Mouse (Mus musculus) mouse embryonic stem cell (cell line): ENCODE results near the gene Ppox.
"Not testable (repeated sequence)": the region's sequence is repeated elsewhere in the genome, so short reads cannot be mapped to it uniquely, and the experiment has no call there.

Experiments
- in situ Hi-C, 2 experiments: fragments of 300-500 bp; cut with MboI; formaldehyde crosslinking; loops; 1 replicate in 1 of 2; 3 replicates in 1 of 2; pipeline ENCODE4 v1.14.3; 2019 to 2020; ENCODE audit warnings: low sequenced_read_pairs in 2 of 2, low pct_unique_long_range_greater_than_20kb in 1 of 2, mixed read lengths in 1 of 2; ENCODE audit not compliant: unreplicated experiment in 1 of 2

Ppox gene

GRCm38 (mm10) chr1:171280916-171281527 lies at the start of gene Ppox:
TSS of gene Ppox (minus strand) at chr1:171281186.
- in situ Hi-C loops, result no loop called here

GRCm38 (mm10) chr1:171330216-171330560 lies 49.2 kb upstream of the Ppox start:
- in situ Hi-C loops, result no loop called here

- in situ Hi-C loops, result no loop called here
These were observed 48.6 kb upstream of the Ppox start for GRCm38 (mm10) chr1:171329433-171330215.

- in situ Hi-C loops, result no loop called here
These were observed 48.0 kb upstream of the Ppox start, which contains the start of gene Dedd for GRCm38 (mm10) chr1:171328839-171329432. TSS of gene Dedd (plus strand) at chr1:171329145.

- in situ Hi-C loops, result no loop called here
These were observed 47.3 kb upstream of the Ppox start for GRCm38 (mm10) chr1:171328244-171328643.

GRCm38 (mm10) chr1:171326588-171326987 lies 45.6 kb upstream of the Ppox start:
- in situ Hi-C loops, result not testable (repeated sequence)

- in situ Hi-C loops, result no loop called here
These were observed 44.6 kb upstream of the Ppox start for GRCm38 (mm10) chr1:171325571-171325970.

- in situ Hi-C loops, result no loop called here
These were observed 41.0 kb upstream of the Ppox start for GRCm38 (mm10) chr1:171322012-171322411.

- in situ Hi-C loops, result no loop called here
These were observed 40.4 kb upstream of the Ppox start for GRCm38 (mm10) chr1:171321415-171321814.

GRCm38 (mm10) chr1:171320151-171320550 lies 39.2 kb upstream of the Ppox start:
- in situ Hi-C loops, result no loop called here

- in situ Hi-C loops, result no loop called here
These were observed 38.8 kb upstream of the Ppox start for GRCm38 (mm10) chr1:171319748-171320147.

- in situ Hi-C loops, result no loop called here
These were observed 28.3 kb upstream of the Ppox start for GRCm38 (mm10) chr1:171309321-171309720.

GRCm38 (mm10) chr1:171306157-171306556 lies 25.2 kb upstream of the Ppox start:
- in situ Hi-C loops, result not testable (repeated sequence)

- in situ Hi-C loops, result no loop called here
These were observed 17.2 kb upstream of the Ppox start for GRCm38 (mm10) chr1:171298226-171298625.

GRCm38 (mm10) chr1:171295063-171295402 lies 14.0 kb upstream of the Ppox start:
- in situ Hi-C loops, result no loop called here

GRCm38 (mm10) chr1:171294298-171295062 lies 13.5 kb upstream of the Ppox start, which contains the start of gene Ufc1:
TSS of gene Ufc1 (minus strand) at chr1:171295024.
- in situ Hi-C loops, result no loop called here

- in situ Hi-C loops, result no loop called here
These were observed 12.9 kb upstream of the Ppox start for GRCm38 (mm10) chr1:171293906-171294297.

GRCm38 (mm10) chr1:171293351-171293750 lies 12.4 kb upstream of the Ppox start:
- in situ Hi-C loops, result no loop called here

- in situ Hi-C loops, result no loop called here
These were observed 7.3 kb upstream of the Ppox start for GRCm38 (mm10) chr1:171288328-171288727.
